ENCODE assay signal across 30 mouse cellular contexts in the genomic region with DNA sequence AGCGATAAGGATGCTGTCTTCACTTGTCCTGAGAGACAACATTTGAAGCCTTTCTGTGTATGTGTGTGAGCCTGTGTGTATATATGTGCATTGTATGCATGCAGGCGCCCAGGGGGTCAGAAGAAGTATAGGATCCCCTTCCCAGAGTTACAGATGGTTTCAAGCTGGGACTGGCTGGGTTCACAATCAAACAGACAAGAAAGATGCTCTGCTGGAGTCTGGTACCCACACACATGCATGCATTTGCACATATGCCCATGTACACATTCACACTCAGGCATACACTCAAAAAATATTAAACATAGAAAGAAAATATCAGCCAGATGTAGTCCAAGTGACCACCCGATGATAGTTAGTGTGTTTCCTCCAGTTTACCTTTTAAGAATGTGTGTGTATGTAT. TPM values are rescaled to one million over a fixed set of nuclear protein-coding genes. Genes with fewer than 3 reads are reported as not detected.
"Had no signal": no experiment of that assay in that cellular context is flagged by ENCODE, and none has a peak within 500 bp of the region (broad histone marks: within the 10 kb centered on the region; RNA-seq: fewer than 3 reads in every experiment).

No protein-coding gene starts in this region.

- H3K27ac ChIP-seq: embryonic facial prominence, embryonic 10.5 days; embryonic facial prominence, embryonic 12.5 days; embryonic facial prominence, embryonic 13.5 days; embryonic facial prominence, embryonic 15.5 days; forebrain, embryonic 10.5 days; forebrain, embryonic 12.5 days; forebrain, embryonic 13.5 days; forebrain, embryonic 15.5 days; gastrocnemius, adult 2 months; heart, adult 2 months had no signal

- ATAC-seq: forebrain, embryonic 13.5 days; forebrain, embryonic 14.5 days; forebrain, embryonic 15.5 days; forebrain, embryonic 16.5 days; forebrain, postnatal 0 days had no signal

- H3K27me3 ChIP-seq: embryonic facial prominence, embryonic 12.5 days; embryonic facial prominence, embryonic 13.5 days; embryonic facial prominence, embryonic 15.5 days; forebrain, embryonic 13.5 days; forebrain, embryonic 15.5 days had no signal

- H3K4me3 ChIP-seq: embryonic facial prominence, embryonic 10.5 days; embryonic facial prominence, embryonic 12.5 days; embryonic facial prominence, embryonic 13.5 days; embryonic facial prominence, embryonic 15.5 days; erythroblast, embryonic 14.5 days; forebrain, embryonic 10.5 days; forebrain, embryonic 12.5 days; forebrain, embryonic 13.5 days; forebrain, embryonic 15.5 days; gastrocnemius, adult 2 months; heart, adult 2 months had no signal

- H3K4me1 ChIP-seq: forebrain, embryonic 13.5 days; forebrain, embryonic 15.5 days had no signal

- H3K9ac ChIP-seq: embryonic facial prominence, embryonic 12.5 days; embryonic facial prominence, embryonic 13.5 days; embryonic facial prominence, embryonic 15.5 days; forebrain, embryonic 12.5 days; forebrain, embryonic 13.5 days; forebrain, embryonic 15.5 days; forebrain, postnatal 0 days had no signal

- DNase-seq: cerebellum, adult 2 months; cerebellum, adult 8-10 months; cerebellum, adult 9-10 months; cerebellum, adult 9-11 months; cerebellum, postnatal 10 days; cerebellum, postnatal 14 days; cerebellum, postnatal 25 days; cerebellum, postnatal 36 days; embryo, embryonic 11 days; forebrain, postnatal 0 days; gastrocnemius, adult 2 months; gastrocnemius, postnatal 10 days; gastrocnemius, postnatal 14 days; gastrocnemius, postnatal 25 days; gastrocnemius, postnatal 36 days; heart, adult 18-20 months; heart, adult 2 months had no signal

- H3K9me3 ChIP-seq: embryonic facial prominence, embryonic 10.5 days; embryonic facial prominence, embryonic 12.5 days; embryonic facial prominence, embryonic 15.5 days; forebrain, embryonic 10.5 days; forebrain, embryonic 12.5 days; forebrain, embryonic 15.5 days had no signal

- H3K36me3 ChIP-seq: embryonic facial prominence, embryonic 10.5 days; embryonic facial prominence, embryonic 12.5 days; embryonic facial prominence, embryonic 13.5 days; embryonic facial prominence, embryonic 15.5 days; forebrain, embryonic 10.5 days; forebrain, embryonic 12.5 days; forebrain, embryonic 15.5 days had no signal

- H3K4me2 ChIP-seq: embryonic facial prominence, embryonic 12.5 days; embryonic facial prominence, embryonic 13.5 days; embryonic facial prominence, embryonic 15.5 days; forebrain, embryonic 12.5 days; forebrain, embryonic 13.5 days; forebrain, embryonic 15.5 days had no signal

RNA-seq across cellular contexts. Expression of gene Bdkrb2, which starts 20.5 kb away (rescaled TPM):
- total RNA-seq: common myeloid progenitor, adult 5-6 weeks; granulocyte monocyte progenitor cell, adult 5-6 weeks had no signal
- polyA plus RNA-seq: erythroblast, embryonic 14.5 days had no signal
